Mouse (Mus musculus) urinary bladder, adult 2 months (tissue): Measurements from ENCODE around the gene Ppp1r12a. TPM values are rescaled to one million over a fixed set of nuclear protein-coding genes. Genes with fewer than 3 reads are reported as not detected.
"Not testable (repeated sequence)": the region's sequence is repeated elsewhere in the genome, so short reads cannot be mapped to it uniquely, and the experiment has no call there.

Experiments
- DNase-seq: peaks from one replicate; pipeline ENCODE4 v3.0.0; 2022; ENCODE audit warnings: low spot score
- polyA plus RNA-seq: library from polyadenylated mRNA; depleted of rRNA; stranded (reverse); fragments of >200 nt; gene quantifications from 2 replicates; pipeline ENCODE4 v1.2.3, GENCODE M21; 2012

The Ppp1r12a gene
- polyA plus RNA-seq, 1 experiment, result 559 TPM

GRCm38 (mm10) chr10:108198945-108199344 is 37.0 kb downstream of the Ppp1r12a start:
- DNase-seq, result no peak

- DNase-seq, result no peak
These were observed 40.1 kb downstream of the Ppp1r12a start for GRCm38 (mm10) chr10:108202126-108202525.

GRCm38 (mm10) chr10:108203440-108203839 is 41.4 kb downstream of the Ppp1r12a start:
- no peak for DNase-seq

GRCm38 (mm10) chr10:108209396-108209795 is 47.4 kb downstream of the Ppp1r12a start:
- DNase-seq, result no peak

GRCm38 (mm10) chr10:108224413-108224812 is 62.4 kb downstream of the Ppp1r12a start:
- DNase-seq, result no peak

- no peak for DNase-seq
These were observed 75.1 kb downstream of the Ppp1r12a start for GRCm38 (mm10) chr10:108237049-108237448.

- DNase-seq, result no peak
These were observed 77.1 kb downstream of the Ppp1r12a start for GRCm38 (mm10) chr10:108239061-108239460.

GRCm38 (mm10) chr10:108250710-108251109 is 88.7 kb downstream of the Ppp1r12a start:
- DNase-seq, result no peak

- DNase-seq, result no peak
These were observed 89.2 kb downstream of the Ppp1r12a start for GRCm38 (mm10) chr10:108251181-108251580.

- DNase-seq, result no peak
These were observed 93.9 kb downstream of the Ppp1r12a start for GRCm38 (mm10) chr10:108255812-108256376.

- DNase-seq, result no peak
These were observed 98.9 kb downstream of the Ppp1r12a start for GRCm38 (mm10) chr10:108260931-108261330.

GRCm38 (mm10) chr10:108264641-108265040 is 102.6 kb downstream of the Ppp1r12a start:
- DNase-seq, result no peak

GRCm38 (mm10) chr10:108271201-108271600 is 109.2 kb downstream of the Ppp1r12a start:
- no peak for DNase-seq

GRCm38 (mm10) chr10:108276678-108277077 is 114.7 kb downstream of the Ppp1r12a start:
- no peak for DNase-seq

GRCm38 (mm10) chr10:108277198-108277597 is 115.2 kb downstream of the Ppp1r12a start:
- no peak for DNase-seq

- not testable (repeated sequence) for DNase-seq
These were observed 119.1 kb downstream of the Ppp1r12a start for GRCm38 (mm10) chr10:108281099-108281498.

GRCm38 (mm10) chr10:108282351-108282750 is 120.4 kb downstream of the Ppp1r12a start:
- no peak for DNase-seq

- no peak for DNase-seq
These were observed 121.4 kb downstream of the Ppp1r12a start for GRCm38 (mm10) chr10:108283418-108283817.

GRCm38 (mm10) chr10:108283837-108284236 is 121.8 kb downstream of the Ppp1r12a start:
- DNase-seq, result no peak

- DNase-seq, result no peak
These were observed 122.5 kb downstream of the Ppp1r12a start for GRCm38 (mm10) chr10:108284445-108284844.

GRCm38 (mm10) chr10:108284977-108285376 is 123.0 kb downstream of the Ppp1r12a start:
- no peak for DNase-seq

- no peak for DNase-seq
These were observed 124.9 kb downstream of the Ppp1r12a start for GRCm38 (mm10) chr10:108286658-108287437.

GRCm38 (mm10) chr10:108287438-108287801 is 125.4 kb downstream of the Ppp1r12a start:
- no peak for DNase-seq
